Mouse (Mus musculus): ENCODE measurements around the gene Nek1.
"Not testable (repeated sequence)": the region's sequence is repeated elsewhere in the genome, so short reads cannot be mapped to it uniquely, and the experiment has no call there.

Gene Nek1

GRCm38 (mm10) chr8:60984260-60985010, 8.6 kb upstream of the Nek1 start:
- not testable (repeated sequence) for DNase-seq (ENCODE audit: extremely low spot score)

GRCm38 (mm10) chr8:60992561-60992909, 460 bp upstream of the Nek1 start:
- peak; percentile 94 for DNase-seq (ENCODE audit: extremely low spot score)

GRCm38 (mm10) chr8:60993639-60993986, 618 bp downstream of the Nek1 start:
- DNase-seq (ENCODE audit: extremely low spot score): no peak

GRCm38 (mm10) chr8:60996468-60996867, 3.5 kb downstream of the Nek1 start:
- no peak for DNase-seq (ENCODE audit: extremely low spot score)

GRCm38 (mm10) chr8:61041951-61042350, 49.0 kb downstream of the Nek1 start:
- DNase-seq (ENCODE audit: extremely low spot score): peak; percentile 49

- DNase-seq (ENCODE audit: extremely low spot score): no peak
Measured at GRCm38 (mm10) chr8:61043874-61044273, 50.9 kb downstream of the Nek1 start.

GRCm38 (mm10) chr8:61046816-61047215, 53.8 kb downstream of the Nek1 start:
- no peak for DNase-seq (ENCODE audit: extremely low spot score)

- DNase-seq (ENCODE audit: extremely low spot score): no peak
Measured at GRCm38 (mm10) chr8:61053017-61053416, 60.0 kb downstream of the Nek1 start.

- no peak for DNase-seq (ENCODE audit: extremely low spot score)
Measured at GRCm38 (mm10) chr8:61054313-61054712, 61.3 kb downstream of the Nek1 start.

GRCm38 (mm10) chr8:61056997-61057396, 64.0 kb downstream of the Nek1 start:
- DNase-seq (ENCODE audit: extremely low spot score): no peak

GRCm38 (mm10) chr8:61059143-61059542, 66.1 kb downstream of the Nek1 start:
- DNase-seq (ENCODE audit: extremely low spot score): no peak

- no peak for DNase-seq (ENCODE audit: extremely low spot score)
Measured at GRCm38 (mm10) chr8:61060412-61060811, 67.4 kb downstream of the Nek1 start.

- no peak for DNase-seq (ENCODE audit: extremely low spot score)
Measured at GRCm38 (mm10) chr8:61075059-61075458, 82.1 kb downstream of the Nek1 start.

- DNase-seq (ENCODE audit: extremely low spot score): no peak
Measured at GRCm38 (mm10) chr8:61110496-61110895, 117.5 kb downstream of the Nek1 start.

- DNase-seq (ENCODE audit: extremely low spot score): no peak
Measured at GRCm38 (mm10) chr8:61111940-61112339, 118.9 kb downstream of the Nek1 start.

- no peak for DNase-seq (ENCODE audit: extremely low spot score)
Measured at GRCm38 (mm10) chr8:61121631-61122030, 128.6 kb downstream of the Nek1 start.

- no peak for DNase-seq (ENCODE audit: extremely low spot score)
Measured at GRCm38 (mm10) chr8:61127299-61127861, 134.4 kb downstream of the Nek1 start.

- no peak for DNase-seq (ENCODE audit: extremely low spot score)
Measured at GRCm38 (mm10) chr8:61132561-61133134, 139.7 kb downstream of the Nek1 start.

- DNase-seq (ENCODE audit: extremely low spot score): no peak
Measured at GRCm38 (mm10) chr8:61141869-61142268, 148.9 kb downstream of the Nek1 start.

- DNase-seq (ENCODE audit: extremely low spot score): no peak
Measured at GRCm38 (mm10) chr8:61142302-61142701, 149.3 kb downstream of the Nek1 start.

- DNase-seq (ENCODE audit: extremely low spot score): no peak
Measured at GRCm38 (mm10) chr8:61142845-61143244, 149.8 kb downstream of the Nek1 start.

GRCm38 (mm10) chr8:61148728-61149127, 155.7 kb downstream of the Nek1 start:
- DNase-seq (ENCODE audit: extremely low spot score): no peak

- DNase-seq (ENCODE audit: extremely low spot score): no peak
Measured at GRCm38 (mm10) chr8:61150596-61150995, 157.6 kb downstream of the Nek1 start.

All from embryo, embryonic 9.5 days (tissue).